In the genomic region with DNA sequence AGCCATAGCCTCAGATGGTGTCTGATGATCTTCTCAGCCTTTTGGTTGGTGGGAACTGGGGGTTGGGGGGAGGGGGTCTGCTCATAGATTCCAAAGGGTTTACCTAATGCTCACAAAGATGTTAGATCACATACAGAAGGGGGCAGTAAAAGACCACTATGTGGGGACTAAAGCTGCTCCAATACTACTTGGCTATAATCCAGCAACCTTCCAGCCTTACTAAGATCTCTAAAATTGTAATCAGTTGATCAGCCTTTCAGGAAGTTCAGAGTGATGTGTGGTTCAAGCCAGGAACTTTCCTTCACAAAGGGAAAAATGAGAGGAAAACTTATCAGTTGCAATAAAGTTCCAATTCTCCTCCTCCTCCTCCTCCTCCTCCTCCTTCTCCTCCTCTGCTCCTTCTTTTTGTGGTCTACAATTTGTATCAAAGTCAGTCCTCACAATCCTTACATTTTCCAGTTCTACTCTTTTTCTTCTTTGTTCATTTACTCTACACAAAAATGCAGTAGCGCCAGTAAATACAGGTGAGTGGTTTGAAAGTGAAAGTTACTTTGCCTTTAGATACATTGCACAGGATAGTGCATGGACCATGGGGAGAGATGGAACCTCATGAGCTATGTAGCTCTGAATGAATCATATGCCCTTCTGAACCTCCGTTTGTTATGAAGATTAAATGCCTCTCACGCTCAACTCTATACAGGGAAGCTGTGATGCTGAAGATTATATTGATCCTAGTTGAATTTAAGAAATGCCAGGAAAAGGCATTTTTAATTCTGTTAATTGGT, we compare ENCODE assay signal across 7 mouse cellular contexts. TPM values are rescaled to one million over a fixed set of nuclear protein-coding genes. Genes with fewer than 3 reads are reported as not detected.
DNase-seq lines count a peak whose midpoint lies in the region.

No protein-coding gene starts in this region.

- DNase-seq in left cerebral cortex, postnatal 14 days (ENCODE audit: low spot score in 2 of 2): peak; percentile 26 to 39
- DNase-seq in left cerebral cortex, adult 9 months (ENCODE audit: low spot score in 2 of 2): no peak
- DNase-seq in MN1 (ENCODE audit: low spot score): peak; percentile 71
- DNase-seq in embryo, embryonic 9.5 days (ENCODE audit: extremely low spot score): peak; percentile 59
- peak; percentile 63 for DNase-seq in mesoderm, embryonic 11.5 days (ENCODE audit: low read depth, low spot score)
- no peak for DNase-seq in adrenal gland, adult 18-20 months (ENCODE audit: low spot score in 2 of 2)
- no peak for DNase-seq in ovary, postnatal 36 days (ENCODE audit: low spot score)

- intact Hi-C loops in left cerebral cortex, postnatal 14 days (cut with DNase I): loop anchor here (5.0 kb wide), 1 partner anchor 137 kb away; no protein-coding TSS in a partner anchor

RNA-seq across cellular contexts. Expression of a gene that starts 1.7 kb away (rescaled TPM):
- total RNA-seq in left cerebral cortex, postnatal 14 days (2021): 10 to 100 TPM; 88.0 to 89.4 TPM
- 100 to 1,000 TPM; 342 to 359 TPM for total RNA-seq in adrenal gland, adult 18-20 months (2021)

RNA-seq across cellular contexts. Expression of a gene that starts 1.7 kb away (rescaled TPM):
- not detected for total RNA-seq in left cerebral cortex, postnatal 14 days (2021)
- total RNA-seq in adrenal gland, adult 18-20 months (2021): not detected

RNA-seq across cellular contexts. Expression of a gene that starts 3.2 kb away (rescaled TPM):
- total RNA-seq in left cerebral cortex, postnatal 14 days (2021): 1 to 10 TPM; 1.1 to 1.2 TPM
- total RNA-seq in adrenal gland, adult 18-20 months (2021): under 1 TPM; 0.22 to 0.30 TPM

RNA-seq across cellular contexts. Expression of a gene that starts 16.9 kb away (rescaled TPM):
- total RNA-seq in left cerebral cortex, postnatal 14 days (2021): under 1 TPM; 0.64 to 0.89 TPM
- total RNA-seq in adrenal gland, adult 18-20 months (2021): 1 to 10 TPM in 1 of 2 experiments, under 1 TPM in 1; 0.80 to 4.6 TPM

RNA-seq across cellular contexts. Expression of a gene that starts 50.5 kb away (rescaled TPM):
- total RNA-seq in left cerebral cortex, postnatal 14 days (2021): not detected
- not detected for total RNA-seq in adrenal gland, adult 18-20 months (2021)

Comparison
In these comparisons a context has a peak if more than half of its experiments do, and no peak if none do; other contexts are left out.
1. DNase-seq: peak in left cerebral cortex, postnatal 14 days (2 of 2), MN1 (single experiment), embryo, embryonic 9.5 days (single experiment) and mesoderm, embryonic 11.5 days (single experiment); none in left cerebral cortex, adult 9 months (0 of 2), adrenal gland, adult 18-20 months (0 of 2) and ovary, postnatal 36 days (single experiment).